Mouse (Mus musculus) ovary, adult 10 weeks (tissue): ENCODE measurements around the gene Cd28. TPM values are rescaled to one million over a fixed set of nuclear protein-coding genes. Genes with fewer than 3 reads are reported as not detected.

Source experiments
- polyA plus RNA-seq: library from polyadenylated mRNA; stranded (reverse); fragments of 350-450 nt; fragmentation: Illumina TruSeq; extraction: RNeasy Lipid Tissue Mini Kit (QIAGEN cat#74804); gene quantifications from one replicate; pipeline ENCODE4 v1.2.3, GENCODE M21; 2014

The Cd28 gene
- 1.9 TPM for polyA plus RNA-seq

GRCm38 (mm10) chr1:60716567-60716966 is at the start of gene Cd28:
Cd28 (plus strand) TSS chr1:60716800.

Other genes starting within 250 kb of the Cd28 start
- 29.9 TPM for gene Raph1, start 149.7 kb upstream of the Cd28 start, polyA plus RNA-seq
- gene Ctla4, start 170.2 kb downstream of the Cd28 start, polyA plus RNA-seq, result not detected